Mouse (Mus musculus) brain, embryonic 14.5 days (tissue): ENCODE measurements around the gene Fanca.

Source experiments
- CTCF ChIP-seq: fragments of 200-500 bp; IDR thresholded peaks from 2 replicates; pipeline ENCODE4 v1.5.1; 2012; ENCODE audit warnings: inconsistent platforms, mild to moderate bottlenecking, moderate library complexity, borderline replicate concordance; ENCODE audit not compliant: insufficient read depth, insufficient read length; ENCODE audit errors: extremely low read depth
- POLR2A ChIP-seq: fragments of 200-500 bp; IDR thresholded peaks from 2 replicates; pipeline ENCODE4 v1.6.1; 2012; ENCODE audit warnings: mild to moderate bottlenecking, inconsistent platforms, borderline replicate concordance; ENCODE audit not compliant: poor library complexity, insufficient read depth, insufficient read length, severe bottlenecking; ENCODE audit errors: extremely low read depth

DNA sequence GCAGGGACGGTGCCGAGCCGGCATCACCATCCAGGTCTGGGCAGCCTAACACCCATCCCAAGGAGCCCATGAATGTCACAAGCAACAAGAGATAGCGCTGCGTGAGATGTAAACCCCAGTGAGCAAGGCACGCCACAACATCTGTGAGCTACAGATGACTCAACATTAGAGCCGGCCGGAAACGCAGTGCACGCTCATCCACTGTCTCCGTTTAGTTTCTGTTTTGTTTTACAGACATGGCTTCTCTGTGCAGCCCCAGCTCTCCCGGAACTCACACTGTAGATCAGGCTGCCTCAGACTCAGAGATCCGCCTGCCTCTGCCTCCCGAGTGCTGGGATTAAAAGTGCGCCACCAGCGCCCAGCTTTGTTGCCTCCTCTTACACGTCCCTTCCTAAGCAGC lies 31.0 kb downstream of the Fanca start:
- TF ChIP-seq CTCF (no peak), POLR2A (no peak)
